Mouse (Mus musculus) left cerebral cortex, postnatal 4 days (tissue): ENCODE data around the gene Arl6ip4. TPM values are rescaled to one million over a fixed set of nuclear protein-coding genes. Genes with fewer than 3 reads are reported as not detected.

Experiments used
- DNase-seq: peaks from one replicate; pipeline ENCODE4 v3.0.0-alpha.2; 2022
- intact Hi-C: fragments of 180-260 bp; cut with DNase I; formaldehyde crosslinking; loops from one replicate; pipeline ENCODE4 v1.15.1; 2025
- total RNA-seq, 2 experiments: library from RNA; stranded (reverse); gene quantifications; 2 replicates each; pipeline ENCODE4 v1.2.3; 2021

The Arl6ip4 gene
- total RNA-seq, 2 experiments from 2014 or later: 58.1 to 59.9 TPM

- intact Hi-C loops: no loop called here
- DNase-seq: no peak
Measured at GRCm38 (mm10) chr5:124149028-124149427, 33.1 kb downstream of the Arl6ip4 start.

DNA sequence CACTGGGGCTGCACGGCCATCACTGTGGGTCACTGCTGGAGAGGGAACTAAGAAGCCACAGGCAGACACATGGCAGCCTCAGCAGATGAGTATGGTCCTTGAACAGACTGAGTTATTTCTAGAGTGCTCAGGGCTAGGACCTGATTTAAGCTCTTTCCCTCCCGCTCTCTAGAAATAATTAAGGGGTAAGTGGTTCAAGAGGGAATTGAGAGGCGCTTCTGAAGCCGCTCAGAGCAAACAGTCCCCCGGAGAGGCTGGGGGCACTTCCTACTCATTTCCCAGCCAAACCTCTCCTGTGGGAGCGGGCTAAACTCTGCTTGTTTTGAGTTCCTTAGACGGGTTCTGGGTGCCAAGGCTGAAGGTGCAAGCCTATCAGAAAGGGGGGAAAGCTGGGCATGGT is 35.0 kb downstream of the Arl6ip4 start:
- DNase-seq: no peak
- intact Hi-C loops: no loop called here

- no peak for DNase-seq
- intact Hi-C loops: no loop called here
Measured at GRCm38 (mm10) chr5:124152734-124153133, 36.8 kb downstream of the Arl6ip4 start.

DNA sequence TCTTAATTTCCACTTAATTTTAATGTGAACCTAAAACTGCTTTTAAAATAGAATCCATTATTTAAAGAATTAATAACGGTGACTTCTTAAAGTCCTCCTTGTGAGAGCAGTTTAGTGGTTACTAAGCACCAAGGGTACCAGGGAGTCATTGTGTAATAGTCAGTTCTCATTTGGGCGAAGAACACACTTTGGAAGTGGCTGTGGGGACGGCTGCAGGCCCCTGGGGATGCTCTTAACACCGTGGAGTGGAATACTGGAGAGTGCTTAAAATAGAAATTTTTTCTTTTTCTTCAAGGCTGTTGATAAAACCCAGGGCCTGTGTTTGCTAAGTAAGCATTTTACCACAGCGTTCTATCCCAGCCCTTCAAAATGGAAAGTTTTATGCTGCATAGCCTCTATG is 40.1 kb downstream of the Arl6ip4 start:
- intact Hi-C loops: no loop called here
- DNase-seq: no peak

DNA sequence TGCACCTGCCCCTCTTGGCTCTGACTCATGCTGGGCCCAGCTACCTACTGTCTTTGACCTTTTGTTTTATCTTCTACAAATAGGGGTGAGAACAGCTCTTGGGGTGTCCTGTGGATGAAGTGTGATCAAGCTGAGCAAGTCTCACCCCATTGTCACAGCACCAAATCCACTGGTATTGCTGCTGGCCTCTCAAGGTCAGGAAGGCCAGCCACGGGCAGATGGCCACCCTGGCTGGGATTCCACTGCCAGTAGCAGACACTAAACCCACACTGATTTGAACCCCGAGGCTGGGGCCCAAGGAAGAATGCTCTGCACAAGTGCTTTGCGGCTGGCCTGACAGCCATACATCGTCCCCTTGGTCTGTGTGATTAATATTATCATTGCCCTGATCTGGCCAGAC is 42.4 kb downstream of the Arl6ip4 start:
- no peak for DNase-seq
- intact Hi-C loops: no loop called here

- no peak for DNase-seq
- intact Hi-C loops: no loop called here
Measured at GRCm38 (mm10) chr5:124159453-124159852, 43.6 kb downstream of the Arl6ip4 start.

DNA sequence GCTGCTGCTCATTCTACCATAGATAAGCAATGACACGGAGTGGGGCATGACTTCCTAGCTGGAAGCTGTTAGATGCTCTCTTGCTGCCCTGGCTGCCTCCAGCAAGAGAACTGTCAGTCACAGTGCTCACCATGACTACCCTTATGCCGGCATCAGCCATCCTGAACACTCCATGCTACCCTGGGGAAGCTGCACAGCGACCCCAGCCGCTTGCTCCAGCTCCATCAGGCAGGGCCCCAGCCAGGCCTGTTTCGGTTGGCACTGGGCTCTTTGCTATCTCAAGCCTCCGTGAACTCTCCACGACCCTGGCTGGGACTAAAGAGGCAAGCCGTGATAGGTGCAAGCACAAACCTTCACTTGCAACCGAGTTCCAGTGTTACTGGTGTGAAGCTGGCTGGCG is 45.9 kb downstream of the Arl6ip4 start:
- intact Hi-C loops: loop anchor here (5.0 kb wide), 1 partner anchor 95 kb away; no protein-coding TSS in a partner anchor
- DNase-seq: peak; percentile 62

DNA sequence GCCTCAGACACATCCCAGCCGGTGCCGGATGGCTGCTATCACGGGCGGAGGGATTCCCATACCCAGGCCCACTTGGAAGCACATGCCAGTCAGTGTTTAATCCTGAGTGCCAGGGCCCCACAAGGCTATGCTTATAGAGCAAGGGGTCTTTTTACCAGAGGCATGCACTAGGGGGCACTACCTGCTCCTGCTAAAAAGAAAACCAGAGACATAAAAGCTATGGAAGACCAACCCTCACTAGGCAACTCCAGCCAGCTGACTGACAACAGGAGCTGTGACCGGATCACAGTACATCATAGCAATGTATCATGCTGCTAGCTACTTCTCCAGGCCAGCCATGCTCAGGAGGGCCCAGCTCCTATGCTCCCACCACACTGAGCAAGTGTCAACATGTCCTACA is 46.7 kb downstream of the Arl6ip4 start:
- DNase-seq: peak; percentile 85
- intact Hi-C loops: loop anchor here (5.0 kb wide), 1 partner anchor 95 kb away; no protein-coding TSS in a partner anchor

- intact Hi-C loops: loop anchor here (5.0 kb wide), 1 partner anchor 94 kb away; no protein-coding TSS in a partner anchor
- no peak for DNase-seq
Measured at GRCm38 (mm10) chr5:124163445-124163844, 47.6 kb downstream of the Arl6ip4 start.

GRCm38 (mm10) chr5:124165622-124166570 is 50.0 kb downstream of the Arl6ip4 start:
- peak; percentile 91 for DNase-seq
- intact Hi-C loops: loop anchor here (5.0 kb wide), 1 partner anchor 81 kb away; the partner anchor contains the start of gene Pitpnm2

- no peak for DNase-seq
- intact Hi-C loops: loop anchor here (5.0 kb wide), 1 partner anchor 81 kb away; the partner anchor contains the start of gene Pitpnm2
Measured at GRCm38 (mm10) chr5:124166741-124167140, 50.9 kb downstream of the Arl6ip4 start.

DNA sequence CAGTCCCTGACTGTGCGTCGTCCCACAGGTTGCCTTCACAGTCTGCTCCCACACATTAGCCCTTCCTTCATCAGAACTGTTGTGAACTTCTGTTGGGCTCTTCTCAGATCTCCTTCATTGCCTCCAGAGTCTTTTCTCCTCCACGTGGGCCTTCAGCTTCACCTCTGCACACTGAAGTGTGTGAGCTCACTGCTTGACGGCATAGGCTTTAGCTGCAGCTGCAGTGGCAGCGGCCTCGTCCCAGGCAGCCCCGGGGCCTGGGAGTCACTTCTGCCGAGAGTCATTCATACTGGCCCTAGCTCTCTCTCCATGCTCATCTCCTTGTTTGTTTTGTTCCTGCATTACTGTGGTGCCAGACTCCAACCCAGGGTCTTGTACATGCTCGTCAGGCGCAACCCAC is 51.7 kb downstream of the Arl6ip4 start:
- no peak for DNase-seq
- intact Hi-C loops: loop anchor here (5.0 kb wide), 1 partner anchor 80 kb away; the partner anchor contains the start of gene Pitpnm2

Other genes with a start within 250 kb of the Arl6ip4 start
- 1 to 10 TPM in 1 of 2 experiments, under 1 TPM in 1; 0.54 to 1.1 TPM for gene Hcar1, start 236.1 kb upstream of the Arl6ip4 start, total RNA-seq
- 10 to 100 TPM; 69.6 to 75.8 TPM for gene Denr, start 208.9 kb upstream of the Arl6ip4 start, total RNA-seq
- 1 to 10 TPM; 1.2 to 1.3 TPM for gene Gm43518, start 188.7 kb upstream of the Arl6ip4 start, total RNA-seq
- gene Ccdc62, start 185.4 kb upstream of the Arl6ip4 start, total RNA-seq: 1 to 10 TPM; 1.9 to 4.8 TPM
- 10 to 100 TPM; 83.2 to 84.8 TPM for gene Hip1r, start 142.5 kb upstream of the Arl6ip4 start, total RNA-seq
- gene Vps37b, start 83.8 kb upstream of the Arl6ip4 start, total RNA-seq: 10 to 100 TPM; 46.2 to 49.9 TPM
- gene Abcb9, start 20.3 kb upstream of the Arl6ip4 start, total RNA-seq: 10 to 100 TPM; 26.5 to 28.8 TPM
- 10 to 100 TPM; 32.5 to 34.1 TPM for gene Ogfod2, start 3.8 kb upstream of the Arl6ip4 start, total RNA-seq
- gene Pitpnm2, start 133.7 kb downstream of the Arl6ip4 start, total RNA-seq: 100 to 1,000 TPM; 146 to 151 TPM
- 10 to 100 TPM; 17.9 to 26.7 TPM for gene Mphosph9, start 211.9 kb downstream of the Arl6ip4 start, total RNA-seq
- gene 2810006K23Rik, start 212.0 kb downstream of the Arl6ip4 start, total RNA-seq: 10 to 100 TPM in 1 of 2 experiments, 1 to 10 TPM in 1; 8.6 to 11.1 TPM
- 100 to 1,000 TPM; 112 to 119 TPM for gene Cdk2ap1, start 247.0 kb downstream of the Arl6ip4 start, total RNA-seq